Mouse (Mus musculus) heart, adult 2 months (tissue): ENCODE measurements around the gene Dydc2. TPM values are rescaled to one million over a fixed set of nuclear protein-coding genes. Genes with fewer than 3 reads are reported as not detected.
"Not testable (repeated sequence)": the region's sequence is repeated elsewhere in the genome, so short reads cannot be mapped to it uniquely, and the experiment has no call there.

Experiments used
- DNase-seq, 2 experiments: peaks; one replicate each; pipeline ENCODE4 v3.0.0; 2021
- H3K27ac ChIP-seq: fragments of 200-600 bp; 2 replicates; pipeline ENCODE4 v1.8.1; 2022
- H3K27me3 ChIP-seq: fragments of 200-500 bp; 2 replicates; pipeline ENCODE4 v1.6.1; 2012; ENCODE audit warnings: mild to moderate bottlenecking, low read length, inconsistent platforms, mixed read lengths; ENCODE audit not compliant: control insufficient read depth, insufficient read depth
- H3K36me3 ChIP-seq: fragments of 200-500 bp; 2 replicates; pipeline ENCODE4 v1.6.1; 2012; ENCODE audit warnings: low read length, inconsistent platforms; ENCODE audit not compliant: control insufficient read depth, insufficient read depth
- H3K4me1 ChIP-seq: fragments of 200-500 bp; 2 replicates; pipeline ENCODE4 v1.6.1; 2011; ENCODE audit warnings: low read length; ENCODE audit not compliant: control insufficient read depth, insufficient read depth
- H3K4me3 ChIP-seq: fragments of 200-600 bp; 2 replicates; pipeline ENCODE4 v1.8.1; 2022
- H3K79me2 ChIP-seq: fragments of 200-500 bp; replicated peaks from 2 replicates; pipeline ENCODE4 v1.6.1; 2012; ENCODE audit warnings: mild to moderate bottlenecking, inconsistent platforms, low read length, moderate library complexity, mixed read lengths; ENCODE audit not compliant: control insufficient read depth, insufficient read depth
- H3K9ac ChIP-seq: fragments of 200-500 bp; 2 replicates; pipeline ENCODE4 v1.6.1; 2012; ENCODE audit warnings: low read depth, mild to moderate bottlenecking, control low read depth, inconsistent platforms, low read length, mixed read lengths
- CTCF ChIP-seq: fragments of 200-600 bp; IDR thresholded peaks from 2 replicates; pipeline ENCODE4 v1.8.1; 2022; ENCODE audit warnings: antibody characterized with exemption, mild to moderate bottlenecking, moderate library complexity
- EP300 ChIP-seq: fragments of 200-500 bp; IDR thresholded peaks from 2 replicates; pipeline ENCODE4 v1.6.1; 2011; ENCODE audit warnings: low read depth, low read length, control low read depth; ENCODE audit not compliant: insufficient read depth
- POLR2A ChIP-seq: fragments of 200-500 bp; IDR thresholded peaks from 2 replicates; pipeline ENCODE4 v1.6.1; 2011; ENCODE audit warnings: mild to moderate bottlenecking, low read depth, low read length, control low read depth; ENCODE audit not compliant: insufficient read depth
- WGBS: fragments of 180-500 bp; shearing (Covaris S2); methylation state at CpG from one replicate; pipeline ENCODE4 v1.1.7; 2018; 5-methylcytosine and 5-hydroxymethylcytosine counted together
- intact Hi-C: fragments of 180-260 bp; cut with DNase I; formaldehyde crosslinking; loops from one replicate; pipeline ENCODE4 v1.15.1; 2025
- polyA plus RNA-seq: library from polyadenylated mRNA; depleted of rRNA; stranded (reverse); fragments of >200 nt; gene quantifications from 2 replicates; pipeline ENCODE4 v1.2.3, GENCODE M21; 2012
- total RNA-seq, 2 experiments: library from RNA; stranded (reverse); gene quantifications; 2 replicates each; pipeline ENCODE4 v1.2.3; 2021

The Dydc2 gene
- total and polyA plus RNA-seq, 3 experiments: not detected

- H3K9ac ChIP-seq, H3K27me3 ChIP-seq, H3K4me1 ChIP-seq, H3K4me3 ChIP-seq, DNase-seq, H3K36me3 ChIP-seq, H3K27ac ChIP-seq, H3K79me2 ChIP-seq, intact Hi-C loops: not testable (repeated sequence)
- peak; percentile 49 for TF ChIP-seq CTCF
- 28% methylated on average over 3 of the region's 4 CpGs for WGBS
Measured at GRCm38 (mm10) chr14:41053190-41053589, 15.8 kb downstream of the Dydc2 start.

DNA sequence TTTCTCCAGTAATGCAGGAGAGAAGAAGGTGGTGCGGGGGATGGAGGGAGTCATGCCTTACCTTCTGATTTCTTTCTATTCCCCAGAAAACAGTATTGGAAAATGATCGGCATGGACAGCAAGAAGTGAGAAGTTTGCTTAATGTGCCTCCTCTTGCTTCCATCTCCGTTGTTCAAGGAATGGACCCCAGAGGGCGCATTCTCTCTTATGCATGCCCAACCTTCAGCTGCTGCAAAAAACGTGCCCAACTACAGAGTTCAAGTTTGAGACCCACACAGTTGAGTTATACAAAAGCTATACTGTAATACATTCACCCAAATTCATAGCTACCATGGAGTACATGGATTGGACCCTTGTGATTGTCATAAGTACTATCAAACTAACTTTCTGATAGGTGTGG is 16.5 kb downstream of the Dydc2 start:
- 67% methylated on average over 5 of the region's 5 CpGs for WGBS
- peak; percentile 36 for TF ChIP-seq CTCF
- TF ChIP-seq POLR2A: no peak
- no peak for TF ChIP-seq EP300
- intact Hi-C loops: no loop called here
- Histone ChIP-seq H3K9ac (no peak overlapping the region), H3K36me3 (no peaks in the 10 kb centered on the region), H3K79me2 (no peaks in the 10 kb centered on the region), H3K4me1 (no peaks in the 10 kb centered on the region), H3K27ac (no peak overlapping the region), H3K4me3 (no peak overlapping the region), H3K27me3 (no peaks in the 10 kb centered on the region)
- no peak for DNase-seq

- Histone ChIP-seq H3K27me3 (no peaks in the 10 kb centered on the region), H3K79me2 (no peaks in the 10 kb centered on the region), H3K4me1 (no peaks in the 10 kb centered on the region), H3K4me3 (no peak overlapping the region), H3K36me3 (no peaks in the 10 kb centered on the region), H3K9ac (no peak overlapping the region), H3K27ac (no peak overlapping the region)
- no peak for DNase-seq
- intact Hi-C loops: no loop called here
- TF ChIP-seq CTCF (no peak), EP300 (no peak), POLR2A (no peak)
- WGBS: 62% methylated on average over 6 of the region's 6 CpGs
Measured at GRCm38 (mm10) chr14:41050471-41050870, 18.5 kb downstream of the Dydc2 start.

DNA sequence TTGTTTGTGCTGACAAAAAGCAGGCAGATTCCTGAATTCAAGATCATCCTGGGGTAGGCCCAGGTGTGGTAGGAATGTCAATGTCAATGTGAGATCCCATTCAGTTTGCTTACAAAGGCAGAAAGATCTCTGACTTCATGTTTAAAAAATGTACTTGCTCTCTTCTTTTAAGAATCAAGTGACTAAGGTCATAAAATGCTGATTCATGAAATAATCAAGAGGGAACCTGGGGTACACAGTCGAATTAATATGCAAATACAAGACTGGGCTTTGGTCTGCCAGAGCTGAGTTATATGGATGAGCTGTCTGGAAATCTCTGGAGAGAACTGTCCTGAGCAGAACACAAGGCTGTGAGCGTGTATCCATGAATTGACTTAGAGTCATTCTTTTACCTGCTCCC is 21.6 kb downstream of the Dydc2 start:
- no peaks in the 10 kb centered on the region for H3K27me3 ChIP-seq
- no peak overlapping the region for H3K9ac ChIP-seq
- WGBS: 72% methylated on average over 2 of the region's 2 CpGs
- intact Hi-C loops: no loop called here
- no peaks in the 10 kb centered on the region for H3K36me3 ChIP-seq
- TF ChIP-seq POLR2A: no peak
- TF ChIP-seq CTCF: no peak
- no peak overlapping the region for H3K4me3 ChIP-seq
- no peaks in the 10 kb centered on the region for H3K4me1 ChIP-seq
- H3K27ac ChIP-seq: no peak overlapping the region
- no peak for DNase-seq
- H3K79me2 ChIP-seq: no peaks in the 10 kb centered on the region

- peak; percentile 38 to 58 for DNase-seq
- no peaks in the 10 kb centered on the region for H3K79me2 ChIP-seq
- WGBS: 33% methylated on average over 6 of the region's 6 CpGs
Measured at GRCm38 (mm10) chr14:41035146-41035798, 33.7 kb downstream of the Dydc2 start.

GRCm38 (mm10) chr14:41033135-41034110 is 35.6 kb downstream of the Dydc2 start:
- intact Hi-C loops: loop anchor here (1.0 to 2.0 kb wide), 2 partner anchors 54 to 117 kb away; no protein-coding TSS in a partner anchor
- Histone ChIP-seq H3K9ac (no peak overlapping the region), H3K36me3 (no peaks in the 10 kb centered on the region), H3K27me3 (no peaks in the 10 kb centered on the region), H3K79me2 (no peaks in the 10 kb centered on the region), H3K4me1 (no peaks in the 10 kb centered on the region), H3K27ac (no peak overlapping the region), H3K4me3 (no peak overlapping the region)
- DNase-seq: peak; percentile 67 to 72
- TF ChIP-seq POLR2A (no peak), CTCF (peak; percentile 77), EP300 (0 out of 2 replicates have a peak, but pooled peaks have one; percentile 29)
- WGBS: 48% methylated on average over 13 of the region's 13 CpGs

More at GRCm38 (mm10) chr14:41035146-41035798, 33.7 kb downstream of the Dydc2 start:
- Histone ChIP-seq H3K27me3 (no peaks in the 10 kb centered on the region), H3K9ac (no peak overlapping the region), H3K4me3 (no peak overlapping the region), H3K4me1 (no peaks in the 10 kb centered on the region), H3K36me3 (no peaks in the 10 kb centered on the region), H3K27ac (no peak overlapping the region)
- intact Hi-C loops: loop anchor here (2.0 kb wide), 1 partner anchor 118 kb away; no protein-coding TSS in a partner anchor
- no peak for TF ChIP-seq EP300
- TF ChIP-seq POLR2A: no peak
- TF ChIP-seq CTCF: no peak; the same call in 1 of the 2 replicates
